Mouse (Mus musculus) stomach, postnatal 0 days (tissue): ENCODE data around the gene Il1r2. TPM values are rescaled to one million over a fixed set of nuclear protein-coding genes. Genes with fewer than 3 reads are reported as not detected.

Experiments used
- ATAC-seq: fragments of 200-750 bp; cut with Nextera tagmentation; 2 replicates; pipeline ENCODE4 v1.8.0; 2017; ENCODE audit not compliant: low FRiP score, low TSS enrichment
- DNase-seq: peaks from one replicate; pipeline ENCODE4 v3.0.0-alpha.2; 2016; ENCODE audit warnings: low spot score
- H3K27ac ChIP-seq: fragments of 300-500 bp; sonication (generic); replicated peaks from 2 replicates; pipeline ENCODE4 v1.5.1; 2014; ENCODE audit warnings: mild to moderate bottlenecking, control low read depth
- H3K27me3 ChIP-seq: fragments of 300-500 bp; sonication (generic); 2 replicates; pipeline ENCODE4 v1.6.1; 2014; ENCODE audit warnings: low read length; ENCODE audit not compliant: control insufficient read depth, insufficient read depth
- H3K36me3 ChIP-seq: fragments of 300-500 bp; sonication (generic); 2 replicates; pipeline ENCODE4 v1.6.1; 2014; ENCODE audit warnings: low read length, mixed read lengths; ENCODE audit not compliant: control insufficient read depth, insufficient read depth
- H3K4me1 ChIP-seq: fragments of 300-500 bp; sonication (generic); replicated peaks from 2 replicates; pipeline ENCODE4 v1.6.1; 2014; ENCODE audit warnings: antibody characterized with exemption; ENCODE audit not compliant: control insufficient read depth, insufficient read depth
- H3K4me2 ChIP-seq: fragments of 300-500 bp; sonication (generic); replicated peaks from 2 replicates; pipeline ENCODE4 v1.6.1; 2014; ENCODE audit warnings: low read depth, mild to moderate bottlenecking, control low read depth, moderate library complexity
- H3K4me3 ChIP-seq: fragments of 300-500 bp; sonication (generic); 2 replicates; pipeline ENCODE4 v1.5.1; 2014; ENCODE audit warnings: low read depth, low read length, control low read depth
- H3K9ac ChIP-seq: fragments of 300-500 bp; sonication (generic); 2 replicates; pipeline ENCODE4 v1.6.1; 2014; ENCODE audit warnings: mild to moderate bottlenecking, low read length, control low read depth, mixed read lengths
- H3K9me3 ChIP-seq: fragments of 300-500 bp; sonication (generic); 2 replicates; pipeline ENCODE4 v1.6.1; 2016; ENCODE audit warnings: low read length; ENCODE audit not compliant: control insufficient read depth
- CTCF ChIP-seq: IDR thresholded peaks from 2 replicates; pipeline ENCODE4 v1.5.1; 2016; ENCODE audit warnings: antibody characterized with exemption, low read depth, mild to moderate bottlenecking, moderate library complexity
- EP300 ChIP-seq: optimal IDR thresholded peaks from 2 replicates; pipeline ENCODE3; 2016; ENCODE audit warnings: antibody characterized with exemption
- WGBS: fragments of 180-500 bp; shearing (Covaris S2); extraction: QIAGEN DNeasy Blood & Tissue Kit; methylation state at CpG from one replicate; pipeline ENCODE4 v1.1.7; 2014; 5-methylcytosine and 5-hydroxymethylcytosine counted together
- polyA plus RNA-seq: library from polyadenylated mRNA; unstranded; fragments of >200 nt; fragmentation: Nextera tagmentation; extraction: Ambion mirVana; gene quantifications from 2 replicates; pipeline ENCODE4 v1.2.1, GENCODE M21; 2015

The Il1r2 gene
- polyA plus RNA-seq, 1 experiment from 2014 or later: 18.7 TPM

DNA sequence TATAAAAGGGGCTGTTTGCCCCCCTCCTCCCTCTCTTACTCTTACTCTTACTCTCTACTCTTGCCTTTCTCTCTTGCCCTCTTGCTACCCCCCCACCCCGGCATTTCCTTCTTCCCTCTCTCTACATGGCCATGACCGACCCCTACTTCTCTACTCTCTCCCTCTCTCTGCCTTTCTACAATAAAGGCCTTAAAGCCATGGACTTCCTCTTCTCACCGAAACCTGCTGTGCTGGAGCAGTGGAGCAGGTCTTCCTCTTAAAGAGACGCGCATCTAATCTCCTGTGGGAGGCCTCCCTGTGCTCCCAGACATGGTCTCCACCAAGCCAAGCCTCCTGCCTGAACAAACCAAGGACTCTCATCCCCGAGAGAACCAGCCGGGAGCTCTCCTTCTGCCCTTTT, 18.8 kb upstream of the Il1r2 start:
- Histone ChIP-seq H3K27me3 (no peaks in the 10 kb centered on the region), H3K4me3 (no peak overlapping the region), H3K4me2 (no peak overlapping the region), H3K4me1 (peaks cover 2% of the 10 kb centered on the region; the same call in 1 of the 2 replicates), H3K9me3 (no peaks in the 10 kb centered on the region), H3K27ac (no peak overlapping the region), H3K36me3 (no peaks in the 10 kb centered on the region), H3K9ac (no peak overlapping the region)
- DNase-seq (no peak), ATAC-seq (no peak)
- TF ChIP-seq CTCF: no peak
- no peak for TF ChIP-seq EP300
- WGBS: 81% methylated on average over 7 of the region's 7 CpGs

- H3K36me3 ChIP-seq: no peaks in the 10 kb centered on the region
- TF ChIP-seq CTCF (no peak), EP300 (no peak)
- no peak for DNase-seq
- H3K9ac ChIP-seq: no peak overlapping the region
- H3K4me1 ChIP-seq: peaks cover 2% of the 10 kb centered on the region; the same call in 1 of the 2 replicates
- H3K4me3 ChIP-seq: no peak overlapping the region
- H3K27me3 ChIP-seq: no peaks in the 10 kb centered on the region
- H3K27ac ChIP-seq: no peak overlapping the region
- no peaks in the 10 kb centered on the region for H3K9me3 ChIP-seq
- no peak for ATAC-seq
- 92% methylated on average over 5 of the region's 5 CpGs for WGBS
- no peak overlapping the region for H3K4me2 ChIP-seq
Observed at GRCm38 (mm10) chr1:40055963-40056362, 17.9 kb upstream of the Il1r2 start.

- no peak for ATAC-seq
- 70% methylated on average over 5 of the region's 5 CpGs for WGBS
Observed at GRCm38 (mm10) chr1:40057351-40057750, 16.5 kb upstream of the Il1r2 start.

DNA sequence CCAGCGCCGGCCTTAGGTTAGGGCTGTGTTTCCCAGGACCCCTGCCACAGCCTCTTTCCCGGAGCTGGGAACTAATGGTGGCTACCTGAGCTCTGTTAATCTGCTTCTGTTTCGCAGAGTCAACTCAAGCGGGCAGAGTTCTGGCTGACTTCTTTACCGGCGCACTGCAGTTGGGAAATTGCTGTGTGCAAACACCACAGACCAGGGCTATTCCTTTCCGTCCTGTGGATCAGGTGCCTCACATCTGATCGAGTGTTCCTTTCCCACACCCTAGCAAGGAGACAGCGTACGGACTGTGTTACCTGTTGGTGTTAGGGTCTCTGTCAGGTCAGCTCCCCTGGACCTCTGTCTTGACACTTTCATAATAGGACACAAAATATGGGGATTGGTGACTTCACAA, 15.9 kb upstream of the Il1r2 start:
- H3K9me3 ChIP-seq: no peaks in the 10 kb centered on the region
- no peak overlapping the region for H3K27ac ChIP-seq
- ATAC-seq (no peak), DNase-seq (no peak)
- 55% methylated on average over 11 of the region's 11 CpGs for WGBS
- TF ChIP-seq CTCF (no peak), EP300 (no peak)
- peaks cover 2% of the 10 kb centered on the region; the same call in 1 of the 2 replicates for H3K4me1 ChIP-seq
- no peak overlapping the region for H3K9ac ChIP-seq
- no peak overlapping the region for H3K4me3 ChIP-seq
- H3K4me2 ChIP-seq: no peak overlapping the region
- no peaks in the 10 kb centered on the region for H3K36me3 ChIP-seq
- no peaks in the 10 kb centered on the region for H3K27me3 ChIP-seq

More at GRCm38 (mm10) chr1:40057351-40057750, 16.5 kb upstream of the Il1r2 start:
- H3K9me3 ChIP-seq: no peaks in the 10 kb centered on the region
- no peak overlapping the region for H3K9ac ChIP-seq
- peaks cover 2% of the 10 kb centered on the region; the same call in 1 of the 2 replicates for H3K4me1 ChIP-seq
- no peak for TF ChIP-seq EP300
- no peak for TF ChIP-seq CTCF
- DNase-seq: no peak
- no peak overlapping the region for H3K27ac ChIP-seq
- H3K4me2 ChIP-seq: no peak overlapping the region
- H3K27me3 ChIP-seq: no peaks in the 10 kb centered on the region
- H3K4me3 ChIP-seq: no peak overlapping the region
- no peaks in the 10 kb centered on the region for H3K36me3 ChIP-seq

GRCm38 (mm10) chr1:40059122-40059774, 14.6 kb upstream of the Il1r2 start:
- ATAC-seq: peak; percentile 61; the same call in 1 of the 2 replicates
- DNase-seq: no peak
- Histone ChIP-seq H3K4me1 (peaks cover 2% of the 10 kb centered on the region; the same call in 1 of the 2 replicates), H3K4me3 (no peak overlapping the region), H3K36me3 (no peaks in the 10 kb centered on the region), H3K9me3 (no peaks in the 10 kb centered on the region), H3K27me3 (no peaks in the 10 kb centered on the region), H3K4me2 (no peak overlapping the region), H3K9ac (no peak overlapping the region), H3K27ac (0 out of 2 replicates have a peak overlapping the region, but pooled peaks have one; percentile 24)
- 49% methylated on average over 4 of the region's 4 CpGs for WGBS
- TF ChIP-seq CTCF (no peak), EP300 (no peak)

GRCm38 (mm10) chr1:40061359-40061758, 12.5 kb upstream of the Il1r2 start:
- no peak overlapping the region for H3K4me2 ChIP-seq
- 60% methylated on average over 9 of the region's 9 CpGs for WGBS
- no peaks in the 10 kb centered on the region for H3K36me3 ChIP-seq
- no peak for TF ChIP-seq CTCF
- TF ChIP-seq EP300: no peak
- no peaks in the 10 kb centered on the region for H3K27me3 ChIP-seq
- ATAC-seq (0 out of 2 replicates have a peak, but pooled peaks have one; percentile 36), DNase-seq (no peak)
- no peaks in the 10 kb centered on the region for H3K9me3 ChIP-seq
- H3K9ac ChIP-seq: no peak overlapping the region
- H3K4me1 ChIP-seq: peaks cover 2% of the 10 kb centered on the region; the same call in 1 of the 2 replicates
- H3K27ac ChIP-seq: no peak overlapping the region
- H3K4me3 ChIP-seq: no peak overlapping the region
